Mouse (Mus musculus) cerebral cortex, adult 2 months (tissue): ENCODE data around the gene Kpna2.

ENCODE experiments used
- WGBS: fragments of 180-500 bp; shearing (Covaris S2); methylation state at CpG from one replicate; pipeline ENCODE4 v1.1.7; 2018; 5-methylcytosine and 5-hydroxymethylcytosine counted together

The Kpna2 gene

GRCm38 (mm10) chr11:106985979-106986604, 13.2 kb downstream of the Kpna2 start:
- WGBS = 88% methylated on average over 9 of the region's 9 CpGs

- WGBS = 34% methylated on average over 5 of the region's 5 CpGs
Measured at GRCm38 (mm10) chr11:106982351-106982750, 17.0 kb downstream of the Kpna2 start.

GRCm38 (mm10) chr11:106981787-106982186, 17.6 kb downstream of the Kpna2 start:
- 26% methylated on average over 1 of the region's 1 CpGs for WGBS

- 19% methylated on average over 7 of the region's 7 CpGs for WGBS
Measured at GRCm38 (mm10) chr11:106980455-106980854, 18.9 kb downstream of the Kpna2 start.

- 73% methylated on average over 8 of the region's 8 CpGs for WGBS
Measured at GRCm38 (mm10) chr11:106976194-106976593, 23.1 kb downstream of the Kpna2 start.

- 85% methylated on average over 8 of the region's 8 CpGs for WGBS
Measured at GRCm38 (mm10) chr11:106975419-106976177, 23.7 kb downstream of the Kpna2 start.

GRCm38 (mm10) chr11:106974440-106974839, 24.9 kb downstream of the Kpna2 start:
- 86% methylated on average over 2 of the region's 2 CpGs for WGBS

GRCm38 (mm10) chr11:106973016-106973415, 26.3 kb downstream of the Kpna2 start:
- WGBS = 89% methylated on average over 5 of the region's 5 CpGs

- WGBS = 94% methylated on average over 8 of the region's 8 CpGs
Measured at GRCm38 (mm10) chr11:106969798-106970197, 29.5 kb downstream of the Kpna2 start.

GRCm38 (mm10) chr11:106967630-106968029, 31.7 kb downstream of the Kpna2 start:
- WGBS = 66% methylated on average over 10 of the region's 10 CpGs

GRCm38 (mm10) chr11:106965881-106966280, 33.5 kb downstream of the Kpna2 start:
- 92% methylated on average over 4 of the region's 4 CpGs for WGBS

- WGBS = 93% methylated on average over 9 of the region's 9 CpGs
Measured at GRCm38 (mm10) chr11:106962310-106962709, 37.0 kb downstream of the Kpna2 start.

- 84% methylated on average over 13 of the region's 13 CpGs for WGBS
Measured at GRCm38 (mm10) chr11:106961471-106962081, 37.8 kb downstream of the Kpna2 start.

GRCm38 (mm10) chr11:106959121-106959520, 40.2 kb downstream of the Kpna2 start:
- 93% methylated on average over 5 of the region's 5 CpGs for WGBS

- WGBS = 87% methylated on average over 6 of the region's 6 CpGs
Measured at GRCm38 (mm10) chr11:106958407-106959071, 40.8 kb downstream of the Kpna2 start.

GRCm38 (mm10) chr11:106957271-106957980, 41.9 kb downstream of the Kpna2 start:
- 69% methylated on average over 12 of the region's 12 CpGs for WGBS

- 69% methylated on average over 8 of the region's 8 CpGs for WGBS
Measured at GRCm38 (mm10) chr11:106954566-106954965, 44.8 kb downstream of the Kpna2 start.

- 65% methylated on average over 9 of the region's 9 CpGs for WGBS
Measured at GRCm38 (mm10) chr11:106954116-106954515, 45.2 kb downstream of the Kpna2 start.
